Mouse (Mus musculus) cortical plate, adult 2 months (tissue): ENCODE measurements at regions not wholly inside any gene's neighbourhood (a gene's known extent, or its start where the extent isn't known, plus 50 kb on each side); places are given as distances from the start of the nearest gene placed in this dataset.

Experiments used
- CTCF ChIP-seq: fragments of 200-500 bp; IDR thresholded peaks from 2 replicates; pipeline ENCODE4 v1.5.1; 2011; ENCODE audit warnings: mild to moderate bottlenecking, control low read depth, low read length; ENCODE audit not compliant: insufficient read depth; ENCODE audit errors: extremely low read depth
- POLR2A ChIP-seq: fragments of 200-500 bp; IDR thresholded peaks from 2 replicates; pipeline ENCODE4 v1.6.1; 2011; ENCODE audit warnings: mild to moderate bottlenecking, low read length, control low read depth; ENCODE audit not compliant: insufficient read depth; ENCODE audit errors: extremely low read depth

DNA sequence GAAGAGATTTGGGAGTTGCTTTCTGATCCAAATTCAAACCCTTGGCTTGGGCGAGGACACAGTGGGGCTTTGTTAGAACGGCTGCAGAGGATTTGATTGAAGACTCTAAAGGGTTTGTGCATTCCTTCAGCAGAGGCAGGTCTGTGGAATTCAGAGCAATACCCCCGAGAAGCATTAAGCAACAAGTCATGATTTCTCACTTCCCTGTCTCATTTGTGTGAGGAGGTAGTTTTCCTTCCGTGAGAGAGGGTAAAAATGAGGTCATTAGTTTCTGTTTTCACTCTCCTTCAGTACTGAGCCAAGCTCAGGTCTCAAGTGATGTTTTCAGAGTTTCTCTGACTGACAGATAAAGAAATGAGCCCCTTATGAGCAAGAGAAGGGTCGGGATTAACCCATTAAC, 526.9 kb upstream of the Ccdc54 start:
- TF ChIP-seq CTCF (no peak), POLR2A (no peak)
